Mouse (Mus musculus): ENCODE measurements around the gene Ccdc71. TPM values are rescaled to one million over a fixed set of nuclear protein-coding genes. Genes with fewer than 3 reads are reported as not detected.

Gene Ccdc71
- total RNA-seq (2021), result 10 to 100 TPM; 28.4 to 41.1 TPM

DNA sequence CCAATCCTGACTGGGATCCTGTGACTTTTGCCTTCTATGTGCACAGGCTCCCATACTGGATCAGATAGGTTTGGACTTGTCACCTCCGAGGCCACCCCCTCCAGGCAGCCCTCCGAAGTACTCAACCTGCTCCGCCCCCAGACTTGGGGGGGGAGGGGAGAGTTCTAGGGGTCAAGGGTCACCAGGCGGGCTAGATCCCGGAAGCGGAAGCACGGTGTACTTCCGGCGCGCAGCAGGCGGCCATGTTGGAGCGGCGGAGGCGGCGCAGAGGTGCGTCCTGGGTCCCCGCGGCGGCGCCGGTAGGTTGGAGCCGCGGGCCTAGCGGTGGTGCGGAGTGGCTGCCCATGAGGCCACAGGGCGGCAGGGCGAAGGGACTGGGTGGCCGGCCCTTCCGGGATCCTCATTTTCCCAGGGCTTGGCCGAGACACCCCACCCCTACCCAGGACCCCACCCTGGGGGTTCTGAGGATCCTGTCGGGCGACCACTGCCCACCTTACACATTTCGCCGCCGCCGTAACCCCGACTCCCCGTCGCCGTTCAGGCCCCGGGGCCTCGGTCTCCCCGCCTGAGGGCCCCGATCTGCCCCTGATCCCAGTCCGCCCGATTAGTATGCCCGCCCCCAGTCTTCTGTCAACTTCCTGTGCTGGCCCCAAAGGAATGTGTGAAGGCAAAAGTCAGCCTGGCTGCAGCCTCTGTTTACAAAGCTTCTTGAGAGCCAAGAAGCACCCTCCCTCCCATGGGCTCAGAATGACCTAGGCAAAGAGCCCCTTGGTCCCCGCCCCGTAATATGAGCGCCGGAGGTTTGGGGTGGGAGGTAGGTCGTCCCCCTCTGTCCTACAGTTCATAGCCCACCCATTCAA lies at the start of gene Ccdc71:
TSS of gene Ccdc71 (plus strand) at position 209 of the 860 bp plus-strand sequence.
- peak; percentile 85 to 86 for DNase-seq (ENCODE audit: extremely low spot score in 1 of 2, low spot score in 1 of 2)

GRCm38 (mm10) chr9:108411381-108411942 lies 48.9 kb upstream of the Ccdc71 start:
- DNase-seq (ENCODE audit: extremely low spot score in 1 of 2, low spot score in 1 of 2), result no peak

GRCm38 (mm10) chr9:108412221-108412620 lies 48.1 kb upstream of the Ccdc71 start:
- peak in 1 of 2 experiments; percentile 48 for DNase-seq (ENCODE audit: extremely low spot score in 1 of 2, low spot score in 1 of 2)

DNA sequence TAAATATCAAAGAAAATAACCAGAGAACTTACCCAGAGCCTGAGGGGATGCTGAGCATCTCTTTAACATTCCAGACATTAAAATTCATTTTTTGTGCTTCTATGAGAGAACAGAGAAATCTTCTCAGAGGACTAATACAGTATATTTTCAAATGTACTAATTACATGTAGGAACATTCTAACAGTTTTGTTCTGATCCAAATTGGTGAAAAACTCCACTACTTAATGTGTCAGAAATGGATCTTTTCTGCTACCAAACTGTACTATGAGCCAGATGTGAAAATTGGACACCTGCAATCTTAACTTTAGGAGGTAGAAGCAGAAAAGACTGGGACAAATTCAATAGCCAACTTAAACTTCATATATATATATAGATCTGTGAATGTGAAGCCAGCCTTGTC lies 31.9 kb upstream of the Ccdc71 start, which contains the start of gene Ccdc36:
TSS of gene Ccdc36 (minus strand) at position 101 of the 400 bp plus-strand sequence.
- DNase-seq (ENCODE audit: extremely low spot score in 1 of 2, low spot score in 1 of 2), result no peak

- no peak for DNase-seq (ENCODE audit: extremely low spot score in 1 of 2, low spot score in 1 of 2)
These were observed 28.8 kb upstream of the Ccdc71 start for GRCm38 (mm10) chr9:108431431-108432067.

DNA sequence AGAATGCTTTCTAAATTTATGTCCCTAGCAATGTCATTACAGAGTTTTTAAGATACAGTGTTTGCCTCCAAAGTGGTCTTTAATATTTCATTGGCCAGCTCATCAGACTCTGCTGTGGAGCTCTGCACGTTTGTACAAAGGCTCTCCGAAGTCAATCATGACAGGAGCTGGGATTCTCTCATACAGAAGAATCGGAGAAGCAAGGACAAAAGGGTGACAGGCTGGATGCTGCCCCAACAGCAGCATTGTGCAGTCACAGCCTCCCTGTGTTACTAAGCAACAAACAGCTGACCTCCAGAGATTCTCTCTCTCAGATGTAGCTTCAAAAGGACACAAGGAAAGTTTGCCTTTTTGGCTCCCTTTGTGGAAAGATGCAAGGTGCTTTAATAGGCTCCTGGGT lies 24.1 kb upstream of the Ccdc71 start, which contains the start of gene BC048562:
TSS of gene BC048562 (plus strand) at position 301 of the 400 bp plus-strand sequence.
- no peak for DNase-seq (ENCODE audit: extremely low spot score in 1 of 2, low spot score in 1 of 2)

DNA sequence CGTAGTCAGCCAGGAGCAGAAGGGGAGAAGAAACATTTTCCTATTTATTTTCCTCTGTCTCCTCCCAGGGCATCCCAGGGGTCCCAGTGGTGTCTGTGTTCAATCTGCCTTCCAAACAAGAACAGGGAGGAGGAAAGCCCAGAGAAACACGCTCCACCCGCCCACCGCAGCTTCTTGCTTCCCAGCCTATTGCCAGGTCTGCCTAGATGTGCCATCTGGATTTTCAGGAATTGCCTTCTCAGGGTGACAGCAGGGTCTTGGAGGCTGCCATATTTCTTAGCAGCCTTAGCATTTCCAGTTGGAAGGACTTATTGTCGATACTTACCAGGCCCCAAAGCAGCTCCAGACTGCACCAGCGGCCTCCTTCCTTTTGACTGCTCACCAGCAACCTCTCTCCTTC lies 21.2 kb upstream of the Ccdc71 start:
- DNase-seq (ENCODE audit: extremely low spot score in 1 of 2, low spot score in 1 of 2), result no peak

GRCm38 (mm10) chr9:108440485-108440884 lies 19.8 kb upstream of the Ccdc71 start:
- no peak for DNase-seq (ENCODE audit: extremely low spot score in 1 of 2, low spot score in 1 of 2)

DNA sequence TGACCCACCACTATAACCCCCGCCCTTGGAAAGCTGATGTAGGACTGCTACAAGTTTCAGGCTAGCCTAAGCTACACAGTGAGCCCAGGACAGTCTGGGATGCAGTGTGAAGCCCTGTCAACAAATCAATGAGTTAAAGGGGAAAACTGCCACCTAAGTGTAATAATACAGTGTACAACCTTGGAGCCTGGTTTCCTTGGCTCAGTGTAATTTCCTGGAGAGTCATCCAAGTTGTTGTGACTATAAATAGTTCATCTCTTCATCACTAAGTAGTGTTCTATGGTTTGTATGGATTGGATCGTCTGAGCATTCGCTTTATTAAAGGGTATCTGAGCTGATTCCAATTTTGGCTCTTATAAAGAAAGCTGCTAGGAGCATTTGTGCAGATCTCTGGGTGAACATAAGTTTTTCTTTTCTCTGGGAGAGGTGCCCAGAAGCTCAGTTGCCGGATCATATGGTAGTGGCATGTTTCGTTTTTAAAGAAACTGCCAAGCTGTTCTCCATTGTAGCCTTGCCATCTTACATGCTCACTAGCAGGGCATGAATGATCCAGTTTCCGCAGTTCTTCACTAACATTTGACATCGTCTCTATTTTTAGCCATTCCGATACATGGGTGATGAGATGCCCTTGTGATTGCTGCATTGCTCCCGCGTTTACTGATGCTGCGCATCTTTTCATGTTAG lies 18.9 kb upstream of the Ccdc71 start:
- no peak for DNase-seq (ENCODE audit: extremely low spot score in 1 of 2, low spot score in 1 of 2)

- no peak for DNase-seq (ENCODE audit: extremely low spot score in 1 of 2, low spot score in 1 of 2)
These were observed 15.2 kb upstream of the Ccdc71 start for GRCm38 (mm10) chr9:108445125-108445524.

DNA sequence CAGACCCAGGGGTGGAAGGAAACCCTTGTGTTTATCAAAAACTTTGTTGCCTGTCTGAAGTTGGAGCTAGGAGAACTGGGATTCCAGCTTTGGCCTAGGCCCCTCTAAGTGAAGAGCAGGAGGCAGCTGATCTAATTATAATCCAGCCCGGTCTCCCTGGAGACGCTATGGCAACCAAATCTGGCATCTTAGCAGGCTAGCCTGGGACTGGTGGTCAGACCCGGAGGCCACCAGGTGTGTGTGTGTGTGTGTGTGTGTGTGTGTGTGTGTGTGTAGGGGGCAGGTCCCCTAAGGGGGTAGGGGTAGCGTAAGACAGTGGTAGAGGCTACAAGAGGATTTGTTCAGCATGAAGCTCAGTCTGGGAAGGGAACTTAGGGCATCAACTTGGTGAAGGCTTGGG lies 10.5 kb upstream of the Ccdc71 start:
- peak in 1 of 2 experiments; percentile 56 for DNase-seq (ENCODE audit: extremely low spot score in 1 of 2, low spot score in 1 of 2)

- no peak for DNase-seq (ENCODE audit: extremely low spot score in 1 of 2, low spot score in 1 of 2)
These were observed 9.8 kb upstream of the Ccdc71 start for GRCm38 (mm10) chr9:108450292-108451169.

- no peak for DNase-seq (ENCODE audit: extremely low spot score in 1 of 2, low spot score in 1 of 2)
These were observed 9.2 kb upstream of the Ccdc71 start for GRCm38 (mm10) chr9:108451170-108451493.

DNA sequence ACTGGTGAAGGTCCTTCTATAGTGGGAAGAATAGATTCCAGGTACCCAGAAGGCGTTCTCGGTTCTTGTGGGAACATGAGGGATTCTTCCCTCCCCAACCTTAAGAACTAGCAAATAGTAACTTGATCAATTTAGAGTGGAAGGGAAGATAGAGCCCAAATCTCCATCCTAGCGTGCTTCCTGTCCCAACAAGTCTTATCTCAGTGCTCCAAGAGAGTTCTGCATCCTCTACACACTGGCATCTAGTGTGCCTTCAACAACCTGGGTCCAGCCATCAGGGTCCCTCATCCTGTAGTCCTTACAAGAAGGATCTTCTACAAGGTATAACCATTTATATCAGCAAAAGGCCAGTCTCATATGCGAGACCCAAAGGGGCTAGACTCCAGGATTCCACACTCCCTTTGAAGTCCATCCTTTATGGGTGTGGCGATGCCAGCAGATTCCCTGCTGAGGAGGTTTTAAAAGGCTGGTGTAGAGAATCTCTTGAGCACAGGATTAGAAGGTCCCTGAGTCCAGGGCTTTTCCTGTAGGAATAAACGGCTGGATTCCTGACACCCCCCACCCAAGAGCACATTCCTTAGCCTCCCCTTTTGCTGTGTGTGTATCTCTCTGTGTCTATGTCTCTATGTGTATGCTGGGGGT lies 8.7 kb upstream of the Ccdc71 start:
- DNase-seq (ENCODE audit: extremely low spot score in 1 of 2, low spot score in 1 of 2), result no peak

DNA sequence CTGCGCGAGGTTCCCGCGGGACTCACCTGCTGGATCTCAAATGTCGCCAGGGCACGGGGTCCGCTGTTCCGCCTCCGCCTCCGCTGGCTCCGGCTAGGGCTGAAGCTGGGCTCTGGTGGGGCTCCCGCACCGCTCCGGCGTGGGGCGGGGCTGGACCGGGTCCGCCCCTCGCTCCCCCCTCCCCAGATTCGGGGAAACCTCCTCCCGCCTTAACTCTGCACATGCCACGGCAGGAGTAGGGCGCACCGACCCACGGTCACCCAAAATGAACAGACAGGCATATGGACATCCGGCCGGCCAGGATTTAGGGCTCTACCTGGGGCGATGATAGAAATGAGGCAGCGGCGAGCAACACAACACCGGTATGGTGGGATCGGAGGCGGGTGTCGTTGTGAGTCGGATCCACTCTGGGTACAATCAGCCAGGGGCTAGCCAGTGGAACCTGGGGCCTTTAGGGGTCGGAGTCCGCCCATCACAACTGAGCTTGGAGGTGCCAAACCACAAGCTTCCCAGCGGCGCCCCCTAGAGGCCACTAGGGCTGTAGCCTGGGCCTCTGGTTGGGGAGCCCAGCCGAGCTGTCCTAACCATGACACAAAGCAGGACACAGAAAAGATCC lies 7.9 kb upstream of the Ccdc71 start:
- peak; percentile 84 to 95 for DNase-seq (ENCODE audit: extremely low spot score in 1 of 2, low spot score in 1 of 2)

GRCm38 (mm10) chr9:108452911-108453310 lies 7.4 kb upstream of the Ccdc71 start:
- no peak for DNase-seq (ENCODE audit: extremely low spot score in 1 of 2, low spot score in 1 of 2)

- no peak for DNase-seq (ENCODE audit: extremely low spot score in 1 of 2, low spot score in 1 of 2)
These were observed 6.9 kb upstream of the Ccdc71 start for GRCm38 (mm10) chr9:108453458-108453857.

GRCm38 (mm10) chr9:108454429-108454828 lies 5.9 kb upstream of the Ccdc71 start:
- no peak for DNase-seq (ENCODE audit: extremely low spot score in 1 of 2, low spot score in 1 of 2)

Data from layer of hippocampus, postnatal 25 days (tissue).